Mouse (Mus musculus) liver, postnatal 0 days (tissue): ENCODE data around the gene Acss1. TPM values are rescaled to one million over a fixed set of nuclear protein-coding genes. Genes with fewer than 3 reads are reported as not detected.
A peak's percentile ranks its signal among the peaks of the same experiment; 100 is the strongest.

ENCODE experiments used
- ATAC-seq: fragments of 200-750 bp; cut with Nextera tagmentation; 2 replicates; pipeline ENCODE4 v1.8.0; 2017; ENCODE audit warnings: mild to moderate bottlenecking, moderate library complexity
- DNase-seq: peaks from one replicate; pipeline ENCODE4 v3.0.0-alpha.2; 2016
- H3K27ac ChIP-seq: fragments of 300-500 bp; sonication (generic); 2 replicates; pipeline ENCODE4 v1.5.1; 2014; ENCODE audit warnings: antibody characterized with exemption, moderate library complexity, mild to moderate bottlenecking, low read depth
- H3K27me3 ChIP-seq: fragments of 300-500 bp; sonication (generic); 2 replicates; pipeline ENCODE4 v1.6.1; 2014; ENCODE audit warnings: low read length, control low read depth, mixed read lengths; ENCODE audit not compliant: insufficient read depth
- H3K36me3 ChIP-seq: fragments of 300-500 bp; sonication (generic); replicated peaks from 2 replicates; pipeline ENCODE4 v1.6.1; 2014; ENCODE audit warnings: mild to moderate bottlenecking, control low read depth, low read length, moderate library complexity, mixed read lengths; ENCODE audit not compliant: insufficient read depth
- H3K4me1 ChIP-seq: fragments of 300-500 bp; sonication (generic); 2 replicates; pipeline ENCODE4 v1.6.1; 2014; ENCODE audit warnings: antibody characterized with exemption, mild to moderate bottlenecking, control low read depth; ENCODE audit not compliant: insufficient read depth
- H3K4me2 ChIP-seq: fragments of 300-500 bp; sonication (generic); 2 replicates; pipeline ENCODE4 v1.6.1; 2014; ENCODE audit warnings: low read depth, mild to moderate bottlenecking, low read length, moderate library complexity, mixed read lengths
- H3K4me3 ChIP-seq: fragments of 300-500 bp; sonication (generic); 2 replicates; pipeline ENCODE4 v1.5.1; 2014; ENCODE audit warnings: low read depth, low read length
- H3K9ac ChIP-seq: fragments of 300-500 bp; sonication (generic); replicated peaks from 2 replicates; pipeline ENCODE4 v1.6.1; 2014; ENCODE audit warnings: mild to moderate bottlenecking, moderate library complexity
- H3K9me3 ChIP-seq: fragments of 300-500 bp; sonication (generic); 2 replicates; pipeline ENCODE4 v1.6.1; 2016; ENCODE audit warnings: mild to moderate bottlenecking, control low read depth, low read length, mixed read lengths
- CTCF ChIP-seq: sonication (generic); IDR thresholded peaks from 2 replicates; pipeline ENCODE4 v1.5.1; 2016; ENCODE audit warnings: antibody characterized with exemption, low read depth
- EP300 ChIP-seq: IDR thresholded peaks from 2 replicates; pipeline ENCODE4 v1.6.1; 2016; ENCODE audit warnings: antibody characterized with exemption, low read depth, mild to moderate bottlenecking
- WGBS: fragments of 180-500 bp; shearing (Covaris S2); extraction: QIAGEN DNeasy Blood & Tissue Kit; methylation state at CpG from one replicate; pipeline ENCODE4 v1.1.7; 2014; ENCODE audit not compliant: insufficient replicate concordance; 5-methylcytosine and 5-hydroxymethylcytosine counted together
- polyA plus RNA-seq: library from polyadenylated mRNA; unstranded; fragments of >200 nt; fragmentation: Nextera tagmentation; extraction: Ambion mirVana; gene quantifications from 2 replicates; pipeline ENCODE4 v1.2.1, GENCODE M21; 2015

Gene Acss1
- polyA plus RNA-seq = 15.7 and 16.7 TPM in 2 replicates

- TF ChIP-seq EP300 (peak; percentile 73; the same call in 1 of the 2 replicates), CTCF (no peak)
- H3K4me1 ChIP-seq = peaks cover 55% of the 10 kb centered on the region
These were observed at the start of gene Acss1 for GRCm38 (mm10) chr2:150667820-150668766. TSS of gene Acss1 (minus strand) at chr2:150668500.

DNA sequence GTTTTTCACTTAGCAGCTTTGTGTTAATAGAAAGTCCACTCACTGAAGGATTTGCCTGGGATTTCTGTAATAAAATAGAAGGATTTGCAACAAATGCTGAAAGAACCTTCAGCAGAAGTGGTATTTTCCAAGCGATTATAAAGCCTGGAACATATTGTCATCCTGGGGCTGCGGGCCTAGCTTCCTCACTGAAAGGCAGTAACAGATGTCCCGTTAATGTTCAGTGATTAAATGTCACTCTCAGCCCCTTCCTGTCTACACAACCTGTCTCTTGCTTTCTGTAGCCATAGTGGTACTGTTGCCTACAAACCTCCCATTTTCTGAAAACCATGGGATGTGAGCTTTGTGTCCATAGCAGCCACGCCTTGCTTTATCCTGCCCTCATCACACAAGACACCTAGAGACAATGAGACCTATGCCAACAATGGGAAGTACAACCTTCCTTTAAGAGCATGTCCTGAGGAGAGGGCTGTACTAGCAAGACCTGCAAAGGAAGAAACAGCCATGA, 43.9 kb upstream of the Acss1 start:
- Histone ChIP-seq H3K27ac (no peak overlapping the region), H3K4me2 (no peak overlapping the region), H3K4me1 (no peaks in the 10 kb centered on the region), H3K9ac (no peak overlapping the region), H3K27me3 (no peaks in the 10 kb centered on the region), H3K4me3 (no peak overlapping the region), H3K36me3 (no peaks in the 10 kb centered on the region), H3K9me3 (no peaks in the 10 kb centered on the region)
- TF ChIP-seq CTCF (no peak), EP300 (no peak)
- ATAC-seq (no peak), DNase-seq (no peak)
- WGBS = 71% methylated on average over 4 of the region's 4 CpGs

More at GRCm38 (mm10) chr2:150667820-150668766, at the start of gene Acss1:
- H3K9ac ChIP-seq = peak within 1 kb of the TSS; percentile 91
- ATAC-seq = peak; percentile 70
- no peaks in the 10 kb centered on the region for H3K36me3 ChIP-seq
- peak within 1 kb of the TSS; percentile 84 for H3K4me3 ChIP-seq
- 1% methylated on average over 51 of the region's 61 CpGs for WGBS
- no peaks in the 10 kb centered on the region for H3K9me3 ChIP-seq
- H3K4me2 ChIP-seq = peak within 1 kb of the TSS; percentile 96
- peak within 1 kb of the TSS; percentile 93 for H3K27ac ChIP-seq
- DNase-seq = peak; percentile 88
- no peaks in the 10 kb centered on the region for H3K27me3 ChIP-seq

DNA sequence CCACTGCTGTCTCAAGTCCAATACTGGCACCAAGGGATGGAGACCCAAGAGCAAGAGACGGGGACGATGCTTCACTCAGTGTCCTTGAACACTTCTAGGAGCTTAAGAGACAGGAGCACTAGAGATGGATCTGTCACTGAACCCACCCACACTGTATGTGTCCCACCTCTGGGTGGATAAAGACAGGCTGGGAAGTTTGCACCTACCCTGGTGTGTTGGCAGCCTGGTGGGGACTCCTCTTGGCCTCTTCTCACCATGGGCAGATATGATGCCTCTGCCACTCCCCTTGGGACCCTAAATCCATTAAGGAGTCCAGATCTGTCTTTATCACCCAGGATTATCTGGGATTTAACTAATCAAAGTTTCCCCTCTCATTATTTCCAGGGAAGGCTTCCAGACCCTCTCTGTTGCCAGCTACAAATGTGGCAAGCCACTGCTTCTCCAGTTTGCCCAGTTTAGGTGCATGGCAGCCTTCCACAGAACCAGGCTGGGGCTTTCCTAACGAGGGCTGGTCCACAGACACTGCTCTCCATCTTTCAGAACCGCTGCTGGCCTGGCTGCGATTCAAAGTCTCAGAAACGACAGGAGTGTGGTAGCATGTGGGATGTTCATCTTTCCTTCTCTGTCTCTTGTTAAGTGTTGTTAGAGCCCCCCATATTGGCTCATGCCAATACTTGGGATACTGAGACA, 23.3 kb upstream of the Acss1 start:
- Histone ChIP-seq H3K27me3 (peaks cover 43% of the 10 kb centered on the region), H3K4me3 (no peak overlapping the region)
- no peak for DNase-seq

DNA sequence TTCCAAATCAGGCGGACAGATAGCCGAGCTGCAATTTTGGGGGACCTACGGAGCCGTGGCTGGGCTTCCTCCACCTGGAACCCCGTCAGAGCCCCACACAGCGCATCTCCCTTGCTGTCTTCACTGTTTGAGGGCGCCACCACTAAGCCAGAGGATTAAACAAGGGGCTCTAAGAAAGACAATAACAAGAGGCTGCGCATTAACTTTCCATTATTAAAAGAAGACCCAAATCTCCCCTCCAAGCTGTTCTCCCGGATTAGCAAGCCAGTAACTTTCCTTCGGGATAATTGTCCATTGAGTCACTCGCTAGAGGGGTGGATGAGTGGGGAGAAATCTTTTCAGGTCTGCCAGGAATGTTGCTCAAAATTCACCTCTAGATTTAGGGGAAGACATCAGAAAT, 21.9 kb upstream of the Acss1 start:
- Histone ChIP-seq H3K9ac (no peak overlapping the region), H3K4me1 (no peaks in the 10 kb centered on the region), H3K27ac (no peak overlapping the region), H3K9me3 (no peaks in the 10 kb centered on the region), H3K27me3 (peaks cover 44% of the 10 kb centered on the region), H3K36me3 (no peaks in the 10 kb centered on the region), H3K4me2 (no peak overlapping the region), H3K4me3 (no peak overlapping the region)
- 9% methylated on average over 11 of the region's 11 CpGs for WGBS
- TF ChIP-seq EP300 (no peak), CTCF (no peak)
- ATAC-seq (no peak), DNase-seq (no peak)

More for the DNA sequence above, 23.3 kb upstream of the Acss1 start:
- no peak for ATAC-seq
- Histone ChIP-seq H3K4me2 (no peak overlapping the region), H3K36me3 (no peaks in the 10 kb centered on the region), H3K27ac (no peak overlapping the region), H3K9ac (no peak overlapping the region), H3K4me1 (no peaks in the 10 kb centered on the region), H3K9me3 (no peaks in the 10 kb centered on the region)
- WGBS = 64% methylated on average over 6 of the region's 6 CpGs
- no peak for TF ChIP-seq CTCF
- no peak for TF ChIP-seq EP300

DNA sequence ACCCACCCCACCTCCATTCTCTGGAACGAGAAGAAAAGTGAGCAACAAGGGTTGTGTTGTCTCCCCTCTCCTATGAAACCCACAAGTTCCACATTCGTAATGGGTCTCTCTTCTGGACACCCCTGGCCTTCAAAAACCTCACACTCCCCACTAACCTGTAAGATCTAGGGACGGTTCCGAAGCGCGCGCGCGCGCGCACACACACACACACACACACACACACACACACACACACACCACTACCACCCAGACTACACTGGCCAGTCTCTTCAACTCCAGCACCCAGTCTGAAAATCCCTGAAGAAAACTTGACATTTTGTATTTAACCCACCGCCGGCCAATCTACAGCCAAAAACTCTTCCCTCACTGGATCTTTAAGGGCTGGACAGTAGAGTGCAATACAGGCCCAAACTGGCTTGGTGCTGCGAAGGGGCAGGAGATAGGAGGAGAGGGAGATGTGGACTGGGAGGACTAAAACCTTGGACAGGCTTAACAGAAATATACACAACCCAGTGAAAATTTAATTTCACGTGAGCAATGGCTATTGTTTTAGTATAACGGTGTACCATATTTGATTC, 21.0 kb upstream of the Acss1 start, which contains the start of gene Vsx1:
TSS of gene Vsx1 (minus strand) at position 138 of the 578 bp plus-strand sequence.
- WGBS = 50% methylated on average over 16 of the region's 16 CpGs
- Histone ChIP-seq H3K9me3 (no peaks in the 10 kb centered on the region), H3K27ac (no peak within 1 kb of the TSS), H3K36me3 (no peaks in the 10 kb centered on the region), H3K4me1 (no peaks in the 10 kb centered on the region), H3K27me3 (peaks cover 44% of the 10 kb centered on the region), H3K4me3 (peak within 1 kb of the TSS; percentile 13; the same call in 1 of the 2 replicates), H3K4me2 (peak within 1 kb of the TSS; percentile 51), H3K9ac (no peak within 1 kb of the TSS)
- ATAC-seq (no peak), DNase-seq (no peak)
- TF ChIP-seq CTCF (no peak), EP300 (no peak)
